Mouse (Mus musculus): Measurements from ENCODE around the gene Fam8a1. TPM values are rescaled to one million over a fixed set of nuclear protein-coding genes. Genes with fewer than 3 reads are reported as not detected.
A peak's percentile ranks its signal among the peaks of the same experiment; 100 is the strongest.

Gene Fam8a1
- polyA plus RNA-seq, 1 experiment = 57.0 TPM

GRCm38 (mm10) chr13:46652671-46653070 lies 16.7 kb upstream of the Fam8a1 start:
- no peaks in the 10 kb centered on the region for H3K27me3 ChIP-seq (ENCODE audit: control insufficient read depth, insufficient read depth, low read length)
- WGBS = 35% methylated on average over 7 of the region's 7 CpGs
- no peak overlapping the region for H3K4me3 ChIP-seq (ENCODE audit: low read depth, low read length)
- no peaks in the 10 kb centered on the region for H3K36me3 ChIP-seq (ENCODE audit: control insufficient read depth, insufficient read depth, low read length)
- TF ChIP-seq POLR2A (IDR thresholded peaks at IDR 0.05; ENCODE audit: low read depth, low read length) (no peak), CTCF (IDR thresholded peaks at IDR 0.05; ENCODE audit: extremely low read depth, insufficient read length, insufficient replicate concordance, low read depth, low read length) (no peak)
- H3K27ac ChIP-seq (ENCODE audit: insufficient read depth, low read depth, low read length) = no peak overlapping the region
- no peaks in the 10 kb centered on the region; the same call in 1 of the 2 replicates for H3K4me1 ChIP-seq (ENCODE audit: control insufficient read depth, insufficient read depth, insufficient read length, low read length)

- H3K4me1 ChIP-seq (ENCODE audit: control insufficient read depth, insufficient read depth, insufficient read length, low read length) = no peaks in the 10 kb centered on the region; the same call in 1 of the 2 replicates
- no peaks in the 10 kb centered on the region for H3K27me3 ChIP-seq (ENCODE audit: control insufficient read depth, insufficient read depth, low read length)
- WGBS = 75% methylated on average over 4 of the region's 4 CpGs
- no peak for TF ChIP-seq CTCF (IDR thresholded peaks at IDR 0.05; ENCODE audit: extremely low read depth, insufficient read length, insufficient replicate concordance, low read depth, low read length)
- TF ChIP-seq POLR2A (IDR thresholded peaks at IDR 0.05; ENCODE audit: low read depth, low read length) = no peak
- no peak overlapping the region for H3K27ac ChIP-seq (ENCODE audit: insufficient read depth, low read depth, low read length)
- H3K36me3 ChIP-seq (ENCODE audit: control insufficient read depth, insufficient read depth, low read length) = no peaks in the 10 kb centered on the region
- no peak overlapping the region for H3K4me3 ChIP-seq (ENCODE audit: low read depth, low read length)
Observed at GRCm38 (mm10) chr13:46653671-46654070, 15.7 kb upstream of the Fam8a1 start.

GRCm38 (mm10) chr13:46654566-46654965 lies 14.8 kb upstream of the Fam8a1 start:
- TF ChIP-seq CTCF (IDR thresholded peaks at IDR 0.05; ENCODE audit: extremely low read depth, insufficient read length, insufficient replicate concordance, low read depth, low read length) (no peak), POLR2A (IDR thresholded peaks at IDR 0.05; ENCODE audit: low read depth, low read length) (no peak)
- Histone ChIP-seq H3K36me3 (ENCODE audit: control insufficient read depth, insufficient read depth, low read length) (no peaks in the 10 kb centered on the region), H3K4me3 (ENCODE audit: low read depth, low read length) (no peak overlapping the region), H3K27me3 (ENCODE audit: control insufficient read depth, insufficient read depth, low read length) (no peaks in the 10 kb centered on the region), H3K27ac (ENCODE audit: insufficient read depth, low read depth, low read length) (no peak overlapping the region), H3K4me1 (ENCODE audit: control insufficient read depth, insufficient read depth, insufficient read length, low read length) (no peaks in the 10 kb centered on the region; the same call in 1 of the 2 replicates)
- 90% methylated on average over 5 of the region's 5 CpGs for WGBS

- Histone ChIP-seq H3K27me3 (ENCODE audit: control insufficient read depth, insufficient read depth, low read length) (no peaks in the 10 kb centered on the region), H3K4me3 (ENCODE audit: low read depth, low read length) (no peak overlapping the region), H3K36me3 (ENCODE audit: control insufficient read depth, insufficient read depth, low read length) (no peaks in the 10 kb centered on the region), H3K27ac (ENCODE audit: insufficient read depth, low read depth, low read length) (no peak overlapping the region), H3K4me1 (ENCODE audit: control insufficient read depth, insufficient read depth, insufficient read length, low read length) (no peaks in the 10 kb centered on the region)
- TF ChIP-seq CTCF (IDR thresholded peaks at IDR 0.05; ENCODE audit: extremely low read depth, insufficient read length, insufficient replicate concordance, low read depth, low read length) (no peak), POLR2A (IDR thresholded peaks at IDR 0.05; ENCODE audit: low read depth, low read length) (no peak)
- WGBS = 94% methylated on average over 5 of the region's 5 CpGs
Observed at GRCm38 (mm10) chr13:46659211-46659610, 10.1 kb upstream of the Fam8a1 start.

- Histone ChIP-seq H3K27ac (ENCODE audit: insufficient read depth, low read depth, low read length) (no peak overlapping the region), H3K27me3 (ENCODE audit: control insufficient read depth, insufficient read depth, low read length) (no peaks in the 10 kb centered on the region), H3K4me1 (ENCODE audit: control insufficient read depth, insufficient read depth, insufficient read length, low read length) (no peaks in the 10 kb centered on the region), H3K4me3 (ENCODE audit: low read depth, low read length) (no peak overlapping the region), H3K36me3 (ENCODE audit: control insufficient read depth, insufficient read depth, low read length) (no peaks in the 10 kb centered on the region)
- TF ChIP-seq CTCF (IDR thresholded peaks at IDR 0.05; ENCODE audit: extremely low read depth, insufficient read length, insufficient replicate concordance, low read depth, low read length) = no peak
- no peak for TF ChIP-seq POLR2A (IDR thresholded peaks at IDR 0.05; ENCODE audit: low read depth, low read length)
- WGBS = 24% methylated on average over 4 of the region's 4 CpGs
Observed at GRCm38 (mm10) chr13:46663461-46663964, 5.8 kb upstream of the Fam8a1 start.

- Histone ChIP-seq H3K4me1 (ENCODE audit: control insufficient read depth, insufficient read depth, insufficient read length, low read length) (peaks cover 3% of the 10 kb centered on the region; the same call in 1 of the 2 replicates), H3K27ac (ENCODE audit: insufficient read depth, low read depth, low read length) (peak overlapping the region; percentile 55), H3K36me3 (ENCODE audit: control insufficient read depth, insufficient read depth, low read length) (peaks cover 24% of the 10 kb centered on the region), H3K27me3 (ENCODE audit: control insufficient read depth, insufficient read depth, low read length) (no peaks in the 10 kb centered on the region; the same call in 1 of the 2 replicates), H3K4me3 (ENCODE audit: low read depth, low read length) (peak overlapping the region; percentile 99)
- TF ChIP-seq POLR2A (IDR thresholded peaks at IDR 0.05; ENCODE audit: low read depth, low read length) (no peak), CTCF (IDR thresholded peaks at IDR 0.05; ENCODE audit: extremely low read depth, insufficient read length, insufficient replicate concordance, low read depth, low read length) (no peak)
- WGBS = under 1% methylated on average over 90 of the region's 96 CpGs
Observed at GRCm38 (mm10) chr13:46669620-46670271, 424 bp downstream of the Fam8a1 start.

- TF ChIP-seq CTCF (IDR thresholded peaks at IDR 0.05; ENCODE audit: extremely low read depth, insufficient read length, insufficient replicate concordance, low read depth, low read length) = no peak
- no peak for TF ChIP-seq POLR2A (IDR thresholded peaks at IDR 0.05; ENCODE audit: low read depth, low read length)
- Histone ChIP-seq H3K4me3 (ENCODE audit: low read depth, low read length) (peak overlapping the region; percentile 14; the same call in 1 of the 2 replicates), H3K4me1 (ENCODE audit: control insufficient read depth, insufficient read depth, insufficient read length, low read length) (peaks cover 3% of the 10 kb centered on the region; the same call in 1 of the 2 replicates), H3K36me3 (ENCODE audit: control insufficient read depth, insufficient read depth, low read length) (peaks cover 27% of the 10 kb centered on the region), H3K27me3 (ENCODE audit: control insufficient read depth, insufficient read depth, low read length) (no peaks in the 10 kb centered on the region; the same call in 1 of the 2 replicates), H3K27ac (ENCODE audit: insufficient read depth, low read depth, low read length) (peak overlapping the region; percentile 35; the same call in 1 of the 2 replicates)
- 34% methylated on average over 9 of the region's 9 CpGs for WGBS
Observed at GRCm38 (mm10) chr13:46670514-46670913, 1.2 kb downstream of the Fam8a1 start.
